Mouse (Mus musculus): ENCODE measurements around the gene Lrrn4cl. TPM values are rescaled to one million over a fixed set of nuclear protein-coding genes. Genes with fewer than 3 reads are reported as not detected.

The Lrrn4cl gene
- total RNA-seq, 2 experiments from 2014 or later: 7.8 to 11.0 TPM

Small RNA genes lying within 50 kb of the gene (microRNA-seq; reads per million reads assigned to microRNA genes)
- gene Mir5136: 0 reads per million in 2 experiments

Other genes with a start within 250 kb of the Lrrn4cl start
- gene Slc22a6, start 232.7 kb upstream of the Lrrn4cl start, total RNA-seq (2021): not detected
- under 1 TPM in 1 of 2 experiments, not detected in 1; 0.02 TPM for gene Chrm1, start 187.0 kb upstream of the Lrrn4cl start, total RNA-seq (2021)
- 10 to 100 TPM; 24.6 to 26.8 TPM for gene Slc3a2, start 127.4 kb upstream of the Lrrn4cl start, total RNA-seq (2021)
- gene Wdr74, start 114.9 kb upstream of the Lrrn4cl start, total RNA-seq (2021): 10 to 100 TPM; 21.7 to 23.4 TPM
- not detected for gene 1700092M07Rik, start 110.0 kb upstream of the Lrrn4cl start, total RNA-seq (2021)
- gene Stx5a, start 109.4 kb upstream of the Lrrn4cl start, total RNA-seq (2021): 10 to 100 TPM; 24.1 to 28.0 TPM
- gene Nxf1, start 93.7 kb upstream of the Lrrn4cl start, total RNA-seq (2021): 10 to 100 TPM; 32.5 to 33.2 TPM
- 10 to 100 TPM; 78.5 to 81.9 TPM for gene Tmem223, start 79.8 kb upstream of the Lrrn4cl start, total RNA-seq (2021)
- gene Tmem179b, start 76.3 kb upstream of the Lrrn4cl start, total RNA-seq (2021): 10 to 100 TPM in 1 of 2 experiments, 1 to 10 TPM in 1; 9.7 to 11.1 TPM
- 1 to 10 TPM; 9.0 to 9.4 TPM for gene Taf6l, start 64.4 kb upstream of the Lrrn4cl start, total RNA-seq (2021)
- 10 to 100 TPM; 34.1 to 35.5 TPM for gene Polr2g, start 52.2 kb upstream of the Lrrn4cl start, total RNA-seq (2021)
- 1 to 10 TPM in 1 of 2 experiments, under 1 TPM in 1; 0.62 to 1.5 TPM for gene Zbtb3, start 48.2 kb upstream of the Lrrn4cl start, total RNA-seq (2021)
- gene Ttc9c, start 31.4 kb upstream of the Lrrn4cl start, total RNA-seq (2021): 10 to 100 TPM in 1 of 2 experiments, 1 to 10 TPM in 1; 9.6 to 10.7 TPM
- gene Hnrnpul2, start 30.8 kb upstream of the Lrrn4cl start, total RNA-seq (2021): 10 to 100 TPM; 35.4 to 37.3 TPM
- not detected for gene AC129217.1, start 21.0 kb upstream of the Lrrn4cl start, total RNA-seq (2021)
- gene Bscl2, start 13.3 kb upstream of the Lrrn4cl start, total RNA-seq (2021): 10 to 100 TPM; 14.4 to 15.6 TPM
- gene Gng3, start 11.6 kb upstream of the Lrrn4cl start, total RNA-seq (2021): not detected
- 100 to 1,000 TPM; 182 to 211 TPM for gene Ubxn1, start 20.7 kb downstream of the Lrrn4cl start, total RNA-seq (2021)
- 10 to 100 TPM; 55.1 to 64.7 TPM for gene Uqcc3, start 30.2 kb downstream of the Lrrn4cl start, total RNA-seq (2021)
- 1 to 10 TPM; 4.4 to 6.7 TPM for gene Lbhd1, start 33.0 kb downstream of the Lrrn4cl start, total RNA-seq (2021)
- gene Gm49403, start 33.2 kb downstream of the Lrrn4cl start, total RNA-seq (2021): not detected
- gene 1810009A15Rik, start 38.1 kb downstream of the Lrrn4cl start, total RNA-seq (2021): 10 to 100 TPM; 20.3 to 26.3 TPM
- gene Gm49416, start 38.2 kb downstream of the Lrrn4cl start, total RNA-seq (2021): 1 to 10 TPM in 1 of 2 experiments, not detected in 1; 3.3 TPM
- gene Ints5, start 42.2 kb downstream of the Lrrn4cl start, total RNA-seq (2021): 10 to 100 TPM in 1 of 2 experiments, 1 to 10 TPM in 1; 9.5 to 10.3 TPM
- gene Ganab, start 47.3 kb downstream of the Lrrn4cl start, total RNA-seq (2021): 10 to 100 TPM; 30.7 to 34.3 TPM
- gene B3gat3, start 69.6 kb downstream of the Lrrn4cl start, total RNA-seq (2021): 10 to 100 TPM; 21.4 to 24.2 TPM
- 1 to 10 TPM; 4.9 to 6.0 TPM for gene Rom1, start 78.6 kb downstream of the Lrrn4cl start, total RNA-seq (2021)
- 1 to 10 TPM; 8.6 to 8.9 TPM for gene Eml3, start 78.8 kb downstream of the Lrrn4cl start, total RNA-seq (2021)
- 10 to 100 TPM; 27.4 to 27.9 TPM for gene Mta2, start 91.1 kb downstream of the Lrrn4cl start, total RNA-seq (2021)
- gene Tut1, start 103.1 kb downstream of the Lrrn4cl start, total RNA-seq (2021): 1 to 10 TPM; 8.2 to 8.4 TPM
- 100 to 1,000 TPM; 500 to 587 TPM for gene Eef1g, start 116.3 kb downstream of the Lrrn4cl start, total RNA-seq (2021)
- 100 to 1,000 TPM; 194 to 197 TPM for gene Ahnak, start 138.5 kb downstream of the Lrrn4cl start, total RNA-seq (2021)
- gene Scgb1a1, start 237.2 kb downstream of the Lrrn4cl start, total RNA-seq (2021): not detected

All from gastrocnemius, postnatal 14 days (tissue).